Mouse (Mus musculus): ENCODE data around the gene Xaf1.

- TF ChIP-seq CTCF (IDR thresholded peaks at IDR 0.05; ENCODE audit: low read depth, low read length) (no peak), POLR2A (IDR thresholded peaks at IDR 0.05; ENCODE audit: extremely low read depth, insufficient read depth, low read length) (no peak)
These were observed 14.3 kb upstream of the Xaf1 start for GRCm38 (mm10) chr11:72287126-72287525.
